Mouse (Mus musculus): ENCODE data around the gene Prkar1b.

- TF ChIP-seq CTCF (IDR thresholded peaks at IDR 0.05), result no peak
- no peak for TF ChIP-seq EP300 (IDR thresholded peaks at IDR 0.05)
Measured at GRCm38 (mm10) chr5:139081370-139081769, 68.4 kb downstream of the Prkar1b start.

All from lung, postnatal 0 days (tissue).